Mouse (Mus musculus): Measurements from ENCODE around the gene Gng12.
"Not testable (repeated sequence)": the region's sequence is repeated elsewhere in the genome, so short reads cannot be mapped to it uniquely, and the experiment has no call there.

Gng12 gene

DNA sequence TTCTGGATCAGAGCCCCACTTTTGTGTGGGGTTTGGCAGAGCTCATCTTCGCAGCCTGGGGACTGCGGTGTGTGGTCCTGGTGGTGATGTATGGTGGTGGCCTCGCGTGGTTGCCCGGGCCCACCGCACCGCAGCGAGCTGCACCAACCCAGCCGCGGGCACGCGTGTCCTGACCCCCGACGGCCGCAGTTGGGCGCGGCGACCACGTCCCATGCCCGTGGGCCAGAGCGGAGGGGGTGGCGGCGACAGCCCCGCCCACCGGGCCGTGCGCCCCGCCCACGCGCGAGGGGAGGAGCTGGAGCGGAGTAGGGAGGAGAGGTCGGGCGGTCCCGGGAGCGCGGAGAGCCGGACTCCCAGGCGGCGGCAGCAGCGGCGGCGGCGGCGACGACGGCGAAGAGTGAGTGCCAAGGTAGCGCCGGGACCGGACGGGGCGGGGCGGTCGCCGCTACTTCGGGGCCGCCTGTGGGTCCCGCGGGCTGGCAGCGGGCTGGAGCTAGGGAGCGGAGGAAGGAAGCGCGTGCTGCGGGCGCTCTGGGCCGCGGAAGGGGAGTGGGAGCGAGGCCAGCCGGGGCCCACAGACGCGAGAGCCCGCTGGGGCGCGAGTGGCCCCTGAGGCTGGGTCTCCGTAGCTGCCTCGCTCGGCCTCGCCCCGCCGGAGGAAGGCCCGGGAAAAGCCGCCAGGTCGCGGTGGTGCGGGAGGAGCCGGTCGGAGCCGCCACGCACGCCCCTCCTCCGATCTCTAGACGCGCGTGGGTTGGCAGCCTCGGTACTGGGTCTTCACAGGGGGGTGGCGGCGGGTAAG is at the start of gene Gng12:
Gene Gng12, plus strand, starts transcription at position 279 of the 802 bp plus-strand sequence.
- peak; percentile 83 for DNase-seq

DNA sequence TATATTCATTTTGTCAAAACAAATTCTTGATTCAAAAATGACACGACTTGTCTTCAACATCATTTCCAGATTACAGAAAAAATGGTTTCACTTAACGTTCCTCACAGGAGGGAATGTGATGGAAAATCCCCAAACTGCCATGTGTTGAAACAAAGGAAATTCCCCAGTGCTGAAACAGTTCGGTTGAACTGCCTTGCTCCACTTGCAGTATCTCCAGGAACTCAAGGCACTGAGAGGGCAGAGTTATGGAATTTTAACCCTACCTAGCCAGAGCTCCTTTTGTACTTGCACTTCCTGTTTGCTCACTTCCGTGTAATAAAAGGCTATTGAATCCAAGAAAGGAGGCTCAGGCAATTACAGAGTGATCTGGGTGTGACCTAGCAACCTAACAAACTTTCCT is 47.3 kb upstream of the Gng12 start:
- DNase-seq = peak; percentile 2

DNA sequence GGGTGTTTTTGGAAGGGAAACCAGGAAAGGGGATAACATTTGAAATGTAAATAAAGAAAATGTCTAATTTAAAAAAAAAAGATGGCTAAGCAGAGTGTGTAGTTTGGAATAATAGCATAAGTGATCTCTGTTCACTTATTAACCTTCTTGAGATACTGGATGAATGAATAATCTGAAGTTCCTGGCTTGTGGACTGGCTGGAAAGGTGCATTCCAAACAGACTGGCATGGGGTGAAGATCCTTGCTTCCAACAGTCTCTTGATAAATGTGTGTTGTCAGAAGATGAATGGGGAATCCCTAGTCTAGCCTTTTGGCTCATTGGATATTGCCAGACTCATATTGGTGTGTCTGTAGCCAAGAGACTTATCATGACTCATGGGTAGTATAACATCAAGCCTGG is 40.0 kb upstream of the Gng12 start:
- DNase-seq = no peak

DNA sequence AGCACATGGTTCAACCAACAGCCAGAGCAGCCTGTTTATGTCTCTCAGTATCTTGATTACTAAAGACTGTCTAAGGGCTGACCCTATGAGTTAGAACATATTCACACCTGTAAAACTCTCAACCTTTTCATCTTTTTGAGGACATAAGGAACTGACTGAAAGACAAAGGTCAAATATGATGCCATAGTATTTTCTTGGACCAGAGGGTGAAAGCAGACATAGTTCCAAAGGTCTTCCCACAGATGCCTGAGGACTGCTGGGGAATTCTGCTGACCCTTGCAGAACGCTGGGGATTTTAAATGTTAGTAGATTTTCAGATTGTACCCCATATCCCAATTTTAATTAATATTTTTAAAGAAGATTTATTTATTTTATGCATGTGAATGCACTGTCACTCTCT is 37.8 kb upstream of the Gng12 start:
- DNase-seq = no peak

DNA sequence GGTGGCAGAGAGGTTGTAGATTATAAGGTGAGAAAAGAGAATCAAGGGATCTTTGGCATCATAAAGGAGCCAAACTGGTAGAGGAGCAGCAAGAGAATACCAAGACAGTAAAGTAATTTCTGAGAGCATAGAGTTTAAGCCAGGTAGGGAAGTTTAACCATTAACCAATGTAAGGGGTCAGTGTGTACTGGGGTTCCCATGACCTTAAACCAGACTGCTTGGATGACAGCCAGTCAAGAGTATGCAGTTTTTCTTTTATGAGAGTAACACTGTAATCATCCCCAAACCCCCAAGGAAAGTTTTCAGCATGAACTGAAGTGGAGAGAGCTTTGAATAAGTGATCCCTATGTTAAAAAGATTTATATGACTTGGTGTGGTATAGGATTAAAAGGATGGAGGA is 36.8 kb upstream of the Gng12 start:
- no peak for DNase-seq

- no peak for DNase-seq
Observed at GRCm38 (mm10) chr6:66864463-66864862, 31.7 kb upstream of the Gng12 start.

DNA sequence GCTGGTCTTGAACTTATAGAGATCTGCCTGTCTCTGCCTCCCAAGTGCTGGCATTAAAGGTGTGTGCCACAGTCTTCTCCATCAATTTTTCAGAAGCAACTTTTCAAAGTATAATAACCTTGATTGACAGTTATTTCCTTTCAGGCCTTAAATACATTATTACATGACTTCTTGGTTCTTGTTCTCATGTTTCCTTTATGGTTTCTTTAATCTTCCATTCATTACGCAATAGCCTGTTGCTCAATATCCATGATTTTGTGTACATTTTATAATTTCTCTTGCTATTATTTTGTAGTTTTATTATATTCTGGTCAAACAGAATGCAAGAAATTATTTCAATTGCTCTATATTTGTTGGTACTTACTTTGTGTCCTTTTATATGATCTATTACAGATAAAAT is 29.9 kb upstream of the Gng12 start:
- no peak for DNase-seq

DNA sequence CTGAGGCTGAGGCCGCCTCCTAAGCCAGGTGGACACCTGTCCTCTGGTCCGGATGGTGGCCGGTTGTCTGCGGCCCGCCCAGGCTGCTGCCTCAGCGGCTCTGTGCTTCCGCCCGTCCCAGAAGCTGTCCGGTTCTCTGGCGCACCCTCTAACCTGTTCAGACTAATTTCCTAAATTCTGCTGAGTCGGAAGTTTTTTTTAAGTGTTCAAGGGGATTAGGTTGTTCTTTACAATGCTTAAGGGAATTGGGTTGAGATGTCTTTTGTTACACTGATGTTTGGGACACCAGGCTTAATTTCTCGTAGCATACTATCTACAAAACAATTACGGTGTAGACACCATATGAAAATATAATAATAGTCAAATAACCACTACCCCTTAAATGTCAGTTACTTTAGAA is 19.1 kb upstream of the Gng12 start:
- DNase-seq = not testable (repeated sequence)

- no peak for DNase-seq
Observed at GRCm38 (mm10) chr6:66890349-66891158, 5.6 kb upstream of the Gng12 start.

GRCm38 (mm10) chr6:66893950-66894349 is 2.2 kb upstream of the Gng12 start:
- no peak for DNase-seq

DNA sequence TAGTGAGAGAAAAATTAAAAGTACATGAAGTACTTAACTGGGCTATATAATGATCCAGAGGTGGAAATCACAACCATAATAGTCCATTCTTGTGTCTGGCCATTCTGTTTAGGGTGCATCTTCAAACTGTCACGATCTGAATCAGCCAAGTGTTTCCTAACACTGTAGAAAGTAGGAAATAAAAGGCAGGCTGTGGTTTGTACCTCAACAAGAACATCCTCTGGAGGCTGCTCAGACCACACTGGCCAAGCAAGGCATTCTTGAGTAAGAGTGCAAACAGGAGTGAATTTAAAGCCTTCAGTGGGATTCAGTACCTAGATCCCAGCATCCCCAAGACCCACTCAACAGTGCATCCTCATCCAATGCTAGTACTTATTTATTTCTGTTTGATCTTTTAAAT is 1.2 kb upstream of the Gng12 start:
- DNase-seq = no peak

DNA sequence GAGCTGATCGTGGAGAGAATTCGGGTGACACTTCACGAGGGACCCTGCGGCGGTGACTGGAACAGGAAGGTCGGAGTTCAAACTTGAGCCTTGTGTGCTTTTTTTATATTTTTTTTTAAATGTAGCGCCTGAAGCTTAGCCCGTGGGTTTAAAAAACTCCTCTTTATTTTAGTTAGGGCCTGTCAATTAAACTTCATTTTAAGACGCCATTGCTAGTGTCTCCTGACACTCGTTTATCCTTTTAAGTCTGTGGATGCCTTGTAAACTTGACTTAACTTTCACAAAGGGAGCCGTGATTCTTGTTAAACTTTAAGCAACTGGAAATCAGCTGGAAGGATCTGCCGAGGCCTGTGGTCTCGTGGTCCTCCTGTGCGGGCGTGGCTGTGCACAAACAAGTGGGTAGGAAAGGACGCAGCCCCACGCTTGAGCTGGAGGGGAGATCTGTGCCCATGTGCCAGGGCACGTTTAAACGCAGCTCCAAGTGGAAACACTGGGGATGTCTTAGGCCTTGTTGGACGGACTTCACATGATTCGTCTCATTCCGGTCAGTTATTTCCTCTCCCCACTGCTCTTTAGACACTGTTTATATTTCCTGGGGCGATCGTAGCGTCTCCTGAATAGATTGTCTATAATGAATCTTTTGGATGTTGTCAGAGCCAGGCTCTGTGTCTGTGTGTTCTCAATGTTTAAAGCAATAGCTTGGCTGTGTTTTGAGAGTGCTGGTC is 886 bp downstream of the Gng12 start:
- peak; percentile 48 for DNase-seq

DNA sequence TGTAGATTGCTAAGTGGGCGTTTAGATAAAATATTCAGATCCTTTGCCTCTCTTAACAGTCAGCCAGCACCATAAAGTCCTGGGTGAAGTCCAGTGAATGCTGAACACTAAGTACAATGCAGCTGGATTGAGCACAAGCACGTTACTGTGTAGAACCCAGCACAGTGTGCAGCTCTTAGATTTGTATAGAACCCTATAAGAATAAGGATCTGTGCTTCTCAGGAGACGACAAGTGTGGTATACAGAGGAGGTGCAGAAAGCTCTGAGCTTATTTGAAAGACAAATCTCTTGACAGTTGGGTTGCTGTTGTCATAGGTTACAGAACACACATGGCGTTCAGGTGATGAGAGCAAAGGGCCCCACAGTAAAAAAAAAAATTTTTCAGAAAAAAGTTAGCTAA is 1.8 kb downstream of the Gng12 start:
- DNase-seq = no peak

DNA sequence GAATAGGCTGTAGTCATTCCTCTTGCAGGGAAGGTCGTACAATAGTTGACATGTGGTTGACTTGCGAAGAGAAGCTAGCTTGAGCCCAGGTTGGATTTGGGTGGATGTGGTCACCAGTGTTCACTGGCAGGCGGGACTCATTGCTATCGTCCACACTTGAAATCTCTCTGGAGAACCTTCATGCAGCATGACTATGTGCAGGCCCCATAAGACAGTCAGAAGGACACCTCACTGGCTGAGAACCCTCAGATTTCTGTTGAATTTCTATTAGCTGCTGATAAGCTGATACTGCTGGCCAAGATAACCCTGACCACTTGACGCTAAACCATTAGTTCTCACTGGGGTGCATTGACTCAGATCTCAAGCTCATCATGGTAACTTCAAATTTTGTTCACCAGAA is 5.7 kb downstream of the Gng12 start:
- DNase-seq = no peak

DNA sequence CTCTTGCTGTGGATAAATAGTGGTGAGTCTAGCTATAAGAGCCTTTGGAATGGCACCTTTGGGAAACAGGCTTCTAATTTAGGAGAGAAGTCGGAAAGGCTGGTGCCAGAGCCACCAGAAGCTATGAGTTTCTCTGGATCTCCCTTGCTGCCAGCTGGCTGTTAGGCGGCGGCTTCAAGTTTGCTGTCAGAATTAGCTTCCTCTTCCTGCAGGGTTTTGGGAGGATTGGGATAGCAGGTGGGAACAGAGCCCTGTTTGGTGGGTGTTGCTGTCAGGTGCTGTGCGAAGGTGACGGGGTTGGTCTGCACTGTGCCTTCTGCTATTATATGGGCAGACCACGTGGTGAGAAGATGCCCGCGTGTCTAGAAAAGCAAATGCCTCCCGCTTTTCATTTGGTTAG is 7.0 kb downstream of the Gng12 start:
- DNase-seq = no peak

GRCm38 (mm10) chr6:66903720-66904119 is 7.5 kb downstream of the Gng12 start:
- DNase-seq = no peak

DNA sequence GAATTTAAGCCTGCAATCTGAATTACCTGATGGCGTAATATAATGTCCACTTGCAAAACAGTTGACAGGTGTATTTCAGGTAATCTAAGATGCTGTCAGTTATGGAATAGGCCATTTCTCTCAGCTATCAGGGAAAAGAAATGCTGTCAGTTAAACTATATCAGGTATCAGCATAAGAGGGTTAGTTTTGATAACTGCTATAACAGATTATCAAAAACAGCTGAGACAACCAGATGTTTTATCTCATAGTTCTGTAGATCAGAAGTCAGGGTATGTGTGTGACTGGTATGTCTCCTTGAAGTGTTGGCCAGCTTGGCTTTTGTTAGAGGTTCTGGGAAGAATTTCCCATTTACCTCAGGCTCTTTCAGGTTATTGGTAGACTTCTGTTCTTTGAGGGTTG is 10.0 kb downstream of the Gng12 start:
- DNase-seq = no peak

DNA sequence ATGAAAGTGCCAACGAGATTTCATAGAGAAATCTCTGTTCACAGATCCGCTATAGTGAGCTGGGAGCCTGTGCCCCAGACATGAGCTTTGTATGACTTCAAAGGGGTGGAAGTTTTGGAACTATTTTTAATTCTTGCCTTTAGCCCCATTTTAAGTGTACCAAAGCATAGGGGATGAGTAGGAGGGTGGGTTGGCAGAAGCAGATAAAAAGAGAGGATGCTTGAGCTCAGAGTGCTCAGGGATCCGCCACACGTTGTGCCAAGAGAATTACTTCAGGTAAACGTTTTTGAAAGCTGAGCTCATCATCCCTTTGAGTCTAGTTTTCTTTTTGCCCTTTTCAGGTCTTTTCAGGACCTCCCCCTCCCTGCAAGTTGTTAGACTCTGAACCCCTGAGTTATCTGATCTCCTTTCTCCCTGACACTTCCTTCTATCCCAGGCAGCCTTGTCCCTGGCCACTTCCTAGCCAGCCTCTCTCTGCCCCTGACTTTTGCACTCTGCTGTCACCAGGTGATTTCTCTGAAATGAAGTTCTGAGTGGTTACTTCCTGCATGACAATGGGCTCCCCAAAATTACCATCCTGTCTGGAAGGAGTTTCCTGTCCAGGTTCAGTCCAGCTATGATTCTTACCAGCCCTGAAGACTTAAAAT is 12.3 kb downstream of the Gng12 start:
- DNase-seq = no peak

DNA sequence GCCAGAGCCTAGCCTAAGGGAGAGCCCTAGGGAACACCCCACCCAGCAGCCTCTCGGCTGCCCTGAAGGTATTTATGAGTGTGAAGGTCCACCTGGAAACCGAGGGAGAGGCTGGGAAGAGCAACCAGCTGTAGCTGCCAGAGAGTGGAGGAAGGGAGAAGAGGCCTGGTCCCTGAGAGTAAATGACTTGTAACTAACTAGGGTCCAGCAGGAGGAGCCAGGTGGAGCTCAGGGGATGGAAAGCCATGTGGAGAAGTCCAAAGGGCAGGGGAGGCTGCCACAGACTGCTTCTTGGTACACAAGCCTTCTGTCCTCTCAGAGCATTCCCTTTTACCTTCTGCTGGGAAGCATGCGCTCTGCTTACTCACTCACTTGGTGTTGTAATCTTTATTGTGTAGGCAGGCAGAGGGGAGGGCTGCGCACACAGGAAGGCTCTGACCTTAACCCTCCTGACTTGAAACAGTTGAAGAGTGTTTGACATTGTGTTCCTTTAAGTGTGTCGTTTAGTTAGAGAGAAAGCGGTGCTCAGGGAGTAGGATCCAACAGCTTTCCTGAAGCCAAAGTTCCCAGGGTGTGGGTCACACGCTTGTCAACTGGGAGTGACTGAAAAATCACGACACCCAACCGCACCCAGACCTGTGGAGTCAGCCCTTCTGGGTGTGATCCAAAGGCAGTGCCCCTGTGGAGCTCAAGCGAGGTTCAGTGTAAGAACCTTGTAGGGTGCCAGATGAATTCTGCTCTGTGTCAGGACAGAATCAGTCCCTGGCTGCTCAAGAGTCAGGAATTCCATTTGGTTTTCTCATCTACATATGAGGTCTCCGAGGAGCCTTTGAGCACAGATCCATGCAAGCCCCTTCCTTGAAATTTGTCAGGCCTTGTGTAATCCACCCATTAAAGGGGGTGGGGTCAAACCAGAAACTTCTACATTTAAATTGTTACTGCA is 14.6 kb downstream of the Gng12 start:
- no peak for DNase-seq

DNA sequence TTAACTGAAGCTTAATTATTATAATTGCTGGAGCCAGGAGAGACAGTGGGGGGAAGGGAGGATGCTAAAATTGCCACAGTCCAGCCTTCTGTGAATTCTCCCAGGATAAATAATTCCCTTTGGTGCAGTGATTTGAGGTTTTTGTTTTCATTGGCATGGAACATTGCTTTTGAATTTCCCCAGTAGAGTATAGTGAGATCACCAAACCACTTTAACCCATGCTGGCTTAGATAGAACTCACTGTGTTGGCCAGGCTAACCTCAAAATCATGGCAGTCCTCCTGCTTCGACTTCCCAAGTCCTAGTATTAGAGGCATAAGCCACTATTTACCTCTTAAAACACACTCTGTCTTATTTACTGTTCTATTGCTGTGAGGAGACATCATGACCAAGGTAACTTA is 17.2 kb downstream of the Gng12 start:
- no peak for DNase-seq

GRCm38 (mm10) chr6:66915592-66915991 is 19.4 kb downstream of the Gng12 start:
- DNase-seq = no peak

DNA sequence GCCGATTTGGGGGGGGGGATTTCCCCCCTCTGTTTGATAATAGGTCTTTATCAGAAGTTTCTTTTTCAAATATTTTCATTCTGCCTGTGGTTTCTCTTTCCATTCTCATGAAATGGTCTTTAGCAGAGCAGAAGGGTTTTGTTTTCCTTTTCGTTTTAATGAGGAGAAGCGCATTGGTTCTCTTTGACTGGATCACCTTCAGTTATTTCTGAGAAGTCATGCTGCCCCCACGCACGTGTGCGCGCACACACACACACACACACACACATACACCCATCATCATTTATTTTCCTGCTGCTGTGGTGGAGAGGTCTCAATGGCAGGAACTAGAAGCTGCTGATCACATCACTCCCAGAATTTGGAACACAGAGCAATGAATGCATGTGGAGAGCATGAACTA is 20.8 kb downstream of the Gng12 start:
- no peak for DNase-seq
